In genomic region chr2:29623247-29624090, GRCm38 (mm10) we compare ENCODE assay signal across 13 mouse cellular contexts. TPM values are rescaled to one million over a fixed set of nuclear protein-coding genes. Genes with fewer than 3 reads are reported as not detected.
A peak's percentile ranks its signal among the peaks of the same experiment; 100 is the strongest.
DNase-seq lines count a peak whose midpoint lies in the region; ATAC-seq lines count a peak whose summit lies in the region.
"Had no signal": no experiment of that assay in that cellular context is flagged by ENCODE, and none has a peak within 500 bp of the region (broad histone marks: within the 10 kb centered on the region; RNA-seq: fewer than 3 reads in every experiment).

No protein-coding gene starts in this region.

- no peak overlapping the region for H3K4me2 ChIP-seq in heart, embryonic 16.5 days (ENCODE audit: low read depth, low read length)
- H3K4me2 ChIP-seq in heart, embryonic 12.5 days: no peak overlapping the region
- peak overlapping the region; percentile 48 for H3K4me2 ChIP-seq in liver, embryonic 15.5 days

- H3K27me3 ChIP-seq in heart, embryonic 16.5 days (ENCODE audit: control insufficient read depth, insufficient read depth, low read length): no peaks in the 10 kb centered on the region
- H3K27me3 ChIP-seq in heart, embryonic 12.5 days (replicated peaks): no peaks in the 10 kb centered on the region
- no peaks in the 10 kb centered on the region for H3K27me3 ChIP-seq in liver, embryonic 15.5 days

- no peak for ATAC-seq in heart, embryonic 16.5 days (replicated peaks; ENCODE audit: extremely low read depth, insufficient read depth, low FRiP score)
- no peak for ATAC-seq in heart, embryonic 12.5 days (ENCODE audit: insufficient number of reproducible peaks, low FRiP score)
- ATAC-seq in liver, embryonic 15.5 days (ENCODE audit: insufficient read depth): peak; percentile 28
- ATAC-seq in inflammation-experienced regulatory T-cells, adult 6 months: no peak

- 0 out of 2 replicates have a peak overlapping the region, but pooled peaks have one; percentile 16 for H3K9ac ChIP-seq in heart, embryonic 16.5 days (ENCODE audit: low read length)
- H3K9ac ChIP-seq in heart, embryonic 12.5 days: no peak overlapping the region; the same call in 1 of the 2 replicates
- peak overlapping the region; percentile 25; the same call in 1 of the 2 replicates for H3K9ac ChIP-seq in liver, embryonic 15.5 days

- 0 out of 2 replicates have a peak overlapping the region, but pooled peaks have one; percentile 13 for H3K27ac ChIP-seq in heart, embryonic 16.5 days (ENCODE audit: low read length)
- no peak overlapping the region for H3K27ac ChIP-seq in heart, embryonic 12.5 days (ENCODE audit: poor library complexity, severe bottlenecking)
- H3K27ac ChIP-seq in liver, embryonic 15.5 days (replicated peaks): peak overlapping the region; percentile 86
- H3K27ac ChIP-seq: forebrain, embryonic 10.5 days; limb, embryonic 10.5 days had no signal

- DNase-seq in 3134 (ENCODE audit: extremely low read depth, insufficient read length, low spot score) (peak; percentile 13), ZHBTc4 (ENCODE audit: low read depth, low spot score) (peak; percentile 20)
- DNase-seq in cerebellum, adult 9-10 months: no peak
- DNase-seq in cerebellum, postnatal 4 days (ENCODE audit: low spot score in 2 of 2): no peak
- DNase-seq: cerebellum, postnatal 10 days; right cerebral cortex, postnatal 14 days; thymus, adult 18-20 months had no signal

- no peak overlapping the region for H3K4me3 ChIP-seq in heart, embryonic 16.5 days (ENCODE audit: low read length)
- H3K4me3 ChIP-seq in heart, embryonic 12.5 days: no peak overlapping the region
- no peak overlapping the region; the same call in 1 of the 2 replicates for H3K4me3 ChIP-seq in liver, embryonic 15.5 days (replicated peaks)
- H3K4me3 ChIP-seq: forebrain, embryonic 10.5 days; limb, embryonic 10.5 days had no signal

- WGBS in heart, embryonic 16.5 days: 67% methylated on average over 9 of the region's 9 CpGs
- 64% methylated on average over 9 of the region's 9 CpGs for WGBS in heart, embryonic 12.5 days
- 46% methylated on average over 9 of the region's 9 CpGs for WGBS in liver, embryonic 15.5 days (ENCODE audit: insufficient replicate concordance)

- H3K9me3 ChIP-seq in heart, embryonic 16.5 days (replicated peaks; ENCODE audit: control insufficient read depth, low read length): no peaks in the 10 kb centered on the region
- no peaks in the 10 kb centered on the region for H3K9me3 ChIP-seq in heart, embryonic 12.5 days (replicated peaks)
- H3K9me3 ChIP-seq in liver, embryonic 15.5 days (replicated peaks): no peaks in the 10 kb centered on the region
- H3K9me3 ChIP-seq: forebrain, embryonic 10.5 days; limb, embryonic 10.5 days had no signal

- no peaks in the 10 kb centered on the region for H3K36me3 ChIP-seq in heart, embryonic 16.5 days (ENCODE audit: control insufficient read depth, insufficient read depth)
- no peaks in the 10 kb centered on the region for H3K36me3 ChIP-seq in heart, embryonic 12.5 days
- H3K36me3 ChIP-seq in liver, embryonic 15.5 days (replicated peaks): no peaks in the 10 kb centered on the region

- H3K4me1 ChIP-seq in heart, embryonic 16.5 days (ENCODE audit: control insufficient read depth, insufficient read depth, low read length): peaks cover 57% of the 10 kb centered on the region
- H3K4me1 ChIP-seq in heart, embryonic 12.5 days (replicated peaks): peaks cover 69% of the 10 kb centered on the region
- peaks cover 81% of the 10 kb centered on the region for H3K4me1 ChIP-seq in liver, embryonic 15.5 days (replicated peaks)

RNA-seq across cellular contexts. Expression of gene Rapgef1, which starts 3.9 kb away (rescaled TPM):
- polyA plus RNA-seq in heart, embryonic 16.5 days (2015; fragmentation: Nextera tagmentation; extraction: Ambion mirVana): 11.3 and 12.9 TPM in 2 replicates
- polyA plus RNA-seq in heart, embryonic 12.5 days (2016; fragmentation: Nextera tagmentation; extraction: Ambion mirVana): 13.2 and 14.5 TPM in 2 replicates
- polyA plus RNA-seq in liver, embryonic 15.5 days (2015; fragmentation: Nextera tagmentation; extraction: Ambion mirVana): 5.5 and 7.3 TPM in 2 replicates
- 10 to 100 TPM; 26.4 to 37.9 (median 29.7) TPM for polyA plus RNA-seq in inflammation-experienced regulatory T-cells, adult 6 months (2017; shearing (Covaris generic))

Comparison
In these comparisons a context has a peak if more than half of its experiments do, and no peak if none do; other contexts are left out.
1. DNase-seq: peak in 3134 (single experiment) and ZHBTc4 (single experiment); none in cerebellum, adult 9-10 months (single experiment) and cerebellum, postnatal 4 days (0 of 2).